Mouse (Mus musculus) activated CD4-positive, CD25-positive, alpha-beta regulatory T cell, adult 9 weeks (primary cell): ENCODE data around the gene Olfr118. TPM values are rescaled to one million over a fixed set of nuclear protein-coding genes. Genes with fewer than 3 reads are reported as not detected.

Source experiments
- polyA plus RNA-seq: library from polyadenylated mRNA; unstranded; fragments of 100-300 nt; shearing (Covaris generic); gene quantifications from one replicate; pipeline ENCODE4 v1.2.1, GENCODE M21; 2017

Gene Olfr118
- polyA plus RNA-seq = not detected

DNA sequence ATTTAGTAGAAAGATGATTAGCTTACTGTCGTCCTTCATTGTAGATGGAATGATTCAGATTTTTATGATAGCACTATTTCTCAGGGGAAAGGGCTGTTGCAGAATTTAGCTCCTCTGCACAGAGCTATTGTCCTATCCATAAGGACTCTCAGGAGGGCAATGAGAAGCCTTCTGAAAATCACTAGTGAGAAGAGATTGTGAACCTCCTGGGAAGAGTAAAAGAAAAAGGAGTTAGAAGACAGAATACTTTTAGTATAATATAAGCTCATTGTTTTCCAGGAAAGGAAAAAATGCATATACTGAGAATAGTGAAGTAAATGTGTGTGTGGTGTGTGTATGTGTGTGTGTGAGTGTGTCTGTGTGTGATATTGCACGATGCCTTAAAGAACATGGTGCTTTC, at the start of gene Olfr118:
TSS of gene Olfr118 (plus strand) at position 301 of the 400 bp plus-strand sequence.

DNA sequence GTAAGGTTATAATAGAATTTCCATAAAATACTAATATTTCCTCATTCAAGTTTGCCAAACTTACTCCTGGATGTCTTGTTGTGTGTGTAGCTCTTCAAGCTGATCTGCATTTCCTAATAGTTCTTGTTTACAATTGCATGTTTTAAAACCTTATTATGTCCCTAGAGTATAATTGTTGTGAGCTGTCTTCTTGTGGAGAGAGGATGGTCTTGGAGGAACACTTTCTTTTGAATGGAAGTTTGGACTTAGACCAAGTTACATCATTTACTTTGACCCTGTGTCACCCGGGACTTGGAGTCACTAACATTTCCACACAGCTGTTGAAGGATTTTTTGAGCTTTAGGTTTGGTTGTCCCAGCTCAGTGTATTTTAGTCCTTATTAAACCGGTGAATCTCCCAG, 39.8 kb upstream of the Olfr118 start, which contains the start of the genes Olfr115 and Olfr116:
TSS of gene Olfr115 (minus strand) at position 101 of the 400 bp plus-strand sequence.
TSS of gene Olfr116 (minus strand) at position 191 of the 400 bp plus-strand sequence.

DNA sequence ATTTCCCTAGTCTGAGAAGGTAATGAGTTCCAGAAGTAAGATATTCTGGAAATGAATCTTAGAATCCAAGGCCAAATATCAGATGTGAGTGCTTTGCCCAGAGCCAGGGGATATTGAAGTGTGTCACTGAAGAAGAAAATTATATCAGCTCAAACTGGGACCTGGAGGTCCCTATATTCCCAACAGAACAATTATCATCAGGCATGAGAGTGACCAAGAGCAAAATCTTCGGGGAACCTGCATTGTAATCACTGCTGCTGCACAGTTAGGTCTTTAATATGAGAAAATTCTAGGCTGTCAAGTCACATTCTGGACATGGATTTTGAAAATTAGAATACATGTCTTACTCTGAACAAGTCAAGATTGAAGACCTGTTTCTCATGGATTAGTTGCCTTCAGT, 3.1 kb upstream of the Olfr118 start, which contains the start of gene Olfr117:
TSS of gene Olfr117 (minus strand) at position 101 of the 400 bp plus-strand sequence.

DNA sequence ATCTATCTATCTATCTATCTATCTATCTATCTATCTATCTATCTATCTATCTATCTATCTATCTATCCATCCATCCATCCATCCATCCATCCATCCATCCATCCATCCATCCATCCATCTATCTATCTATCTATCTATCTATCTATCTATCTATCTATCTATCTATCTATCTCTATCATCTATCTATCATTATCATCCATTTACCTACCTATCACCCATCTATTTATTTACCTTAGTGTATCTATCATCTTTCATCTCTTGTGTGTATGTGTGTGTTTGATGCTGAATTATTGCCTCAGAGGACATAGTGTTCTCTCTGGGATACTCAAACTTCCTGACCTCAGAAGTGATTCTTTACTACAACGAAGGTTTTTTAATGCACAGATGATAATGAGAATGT, 29.5 kb downstream of the Olfr118 start, which contains the start of gene Olfr119:
TSS of gene Olfr119 (plus strand) at position 301 of the 400 bp plus-strand sequence.

DNA sequence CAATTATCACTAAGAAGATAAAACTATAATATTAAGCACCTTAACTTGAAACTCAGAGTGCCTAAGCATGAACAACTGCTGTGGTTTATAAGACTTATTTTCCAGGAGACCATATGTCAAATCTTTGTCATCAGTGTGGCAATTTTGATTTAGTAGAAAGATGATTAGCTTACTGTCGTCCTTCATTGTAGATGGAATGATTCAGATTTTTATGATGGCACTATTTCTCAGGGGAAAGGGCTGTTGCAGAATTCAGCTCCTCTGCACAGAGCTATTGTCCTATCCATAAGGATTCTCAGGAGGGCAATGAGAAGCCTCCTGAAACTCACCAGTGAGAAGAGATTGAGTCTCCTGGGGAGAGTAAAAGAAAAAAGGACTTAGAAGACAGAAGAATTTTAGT, 54.7 kb downstream of the Olfr118 start, which contains the start of gene Olfr120:
TSS of gene Olfr120 (plus strand) at position 301 of the 400 bp plus-strand sequence.

Other genes with a start within 250 kb of the Olfr118 start
- gene Olfr108, start 221.5 kb upstream of the Olfr118 start, polyA plus RNA-seq = not detected
- not detected for gene Olfr109, start 208.1 kb upstream of the Olfr118 start, polyA plus RNA-seq
- gene H2-M2, start 183.4 kb upstream of the Olfr118 start, polyA plus RNA-seq = not detected
- gene Olfr110, start 174.5 kb upstream of the Olfr118 start, polyA plus RNA-seq = not detected
- gene Olfr111, start 159.0 kb upstream of the Olfr118 start, polyA plus RNA-seq = not detected
- not detected for gene Olfr112, start 97.5 kb upstream of the Olfr118 start, polyA plus RNA-seq
- not detected for gene Olfr113, start 89.3 kb upstream of the Olfr118 start, polyA plus RNA-seq
- not detected for gene Olfr114, start 74.2 kb upstream of the Olfr118 start, polyA plus RNA-seq
- gene Olfr115, start 39.9 kb upstream of the Olfr118 start, polyA plus RNA-seq = not detected
- not detected for gene Olfr116, start 39.8 kb upstream of the Olfr118 start, polyA plus RNA-seq
- not detected for gene Olfr117, start 3.2 kb upstream of the Olfr118 start, polyA plus RNA-seq
- not detected for gene Olfr119, start 29.6 kb downstream of the Olfr118 start, polyA plus RNA-seq
- gene Olfr120, start 54.8 kb downstream of the Olfr118 start, polyA plus RNA-seq = not detected
- gene Olfr121, start 81.9 kb downstream of the Olfr118 start, polyA plus RNA-seq = not detected
- not detected for gene Olfr122, start 101.6 kb downstream of the Olfr118 start, polyA plus RNA-seq
- gene Olfr123, start 126.5 kb downstream of the Olfr118 start, polyA plus RNA-seq = not detected
- not detected for gene Olfr124, start 132.9 kb downstream of the Olfr118 start, polyA plus RNA-seq
- not detected for gene Olfr125, start 166.0 kb downstream of the Olfr118 start, polyA plus RNA-seq
- gene Olfr126, start 180.5 kb downstream of the Olfr118 start, polyA plus RNA-seq = not detected
- gene Olfr127, start 233.4 kb downstream of the Olfr118 start, polyA plus RNA-seq = not detected